Mouse (Mus musculus) telencephalon, adult 2 months (tissue): Measurements from ENCODE around the gene Tulp2.
A peak's percentile ranks its signal among the peaks of the same experiment; 100 is the strongest.
"Not testable (repeated sequence)": the region's sequence is repeated elsewhere in the genome, so short reads cannot be mapped to it uniquely, and the experiment has no call there.

Source experiments
- DNase-seq: peaks from one replicate; pipeline ENCODE4 v3.0.0-alpha.2; 2011; ENCODE audit warnings: low read depth, low spot score

Tulp2 gene

DNA sequence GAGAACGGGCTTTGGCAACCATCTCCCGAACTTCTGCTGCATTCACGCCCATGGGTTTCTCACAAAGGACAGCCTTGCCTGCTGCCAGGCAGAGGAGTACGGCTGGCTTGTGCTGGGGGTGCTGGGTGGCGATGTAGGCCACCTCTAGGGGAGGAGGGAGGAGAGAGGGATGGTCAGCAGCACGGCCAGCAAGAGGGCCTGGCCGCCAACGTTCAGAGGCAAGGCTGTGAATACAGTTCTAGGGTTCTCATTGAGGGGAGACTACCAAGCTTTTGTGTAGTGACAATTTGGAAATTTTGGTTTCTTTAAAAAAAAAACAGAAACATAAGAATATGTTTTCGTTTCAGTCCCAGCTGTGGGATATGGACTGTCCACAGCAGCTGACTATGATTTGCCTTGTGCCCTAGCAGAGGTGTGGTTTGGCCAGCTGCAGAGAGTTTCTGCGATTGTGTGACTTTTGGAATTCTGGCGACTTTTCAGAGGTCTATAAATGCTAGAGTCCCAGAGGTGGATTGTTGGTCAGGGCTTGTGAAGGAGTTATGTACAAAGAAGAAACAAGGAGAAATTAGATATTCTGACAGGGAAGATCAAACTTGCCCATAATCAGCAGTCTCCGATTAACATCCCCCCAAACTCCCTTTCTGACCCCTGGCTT is 5.2 kb downstream of the Tulp2 start, which contains the start of gene Gm45808:
Gene Gm45808 (minus strand): TSS at position 51 of the 655 bp plus-strand sequence.
- no peak for DNase-seq

DNA sequence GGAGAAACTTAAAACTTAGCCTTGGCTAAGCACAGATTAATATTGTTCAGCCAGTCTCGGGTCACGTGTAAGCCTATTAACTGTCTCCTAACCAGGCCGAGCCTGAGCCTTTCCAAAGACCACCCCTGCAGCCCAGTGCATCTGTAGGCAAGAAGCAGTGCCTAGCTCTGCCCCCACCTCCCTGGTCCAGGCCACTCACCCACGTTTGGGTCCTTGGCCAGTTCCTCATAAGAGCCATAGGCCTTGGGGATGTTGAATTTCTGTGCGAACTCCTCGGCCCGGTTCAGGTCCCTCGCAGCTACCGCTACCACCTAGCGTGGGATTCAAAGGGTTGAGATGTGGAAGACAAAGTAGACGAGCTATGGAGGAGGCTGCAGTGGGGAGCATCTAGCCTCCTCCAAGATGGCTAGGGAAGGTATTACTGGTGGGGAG is 6.2 kb downstream of the Tulp2 start:
- no peak for DNase-seq

DNA sequence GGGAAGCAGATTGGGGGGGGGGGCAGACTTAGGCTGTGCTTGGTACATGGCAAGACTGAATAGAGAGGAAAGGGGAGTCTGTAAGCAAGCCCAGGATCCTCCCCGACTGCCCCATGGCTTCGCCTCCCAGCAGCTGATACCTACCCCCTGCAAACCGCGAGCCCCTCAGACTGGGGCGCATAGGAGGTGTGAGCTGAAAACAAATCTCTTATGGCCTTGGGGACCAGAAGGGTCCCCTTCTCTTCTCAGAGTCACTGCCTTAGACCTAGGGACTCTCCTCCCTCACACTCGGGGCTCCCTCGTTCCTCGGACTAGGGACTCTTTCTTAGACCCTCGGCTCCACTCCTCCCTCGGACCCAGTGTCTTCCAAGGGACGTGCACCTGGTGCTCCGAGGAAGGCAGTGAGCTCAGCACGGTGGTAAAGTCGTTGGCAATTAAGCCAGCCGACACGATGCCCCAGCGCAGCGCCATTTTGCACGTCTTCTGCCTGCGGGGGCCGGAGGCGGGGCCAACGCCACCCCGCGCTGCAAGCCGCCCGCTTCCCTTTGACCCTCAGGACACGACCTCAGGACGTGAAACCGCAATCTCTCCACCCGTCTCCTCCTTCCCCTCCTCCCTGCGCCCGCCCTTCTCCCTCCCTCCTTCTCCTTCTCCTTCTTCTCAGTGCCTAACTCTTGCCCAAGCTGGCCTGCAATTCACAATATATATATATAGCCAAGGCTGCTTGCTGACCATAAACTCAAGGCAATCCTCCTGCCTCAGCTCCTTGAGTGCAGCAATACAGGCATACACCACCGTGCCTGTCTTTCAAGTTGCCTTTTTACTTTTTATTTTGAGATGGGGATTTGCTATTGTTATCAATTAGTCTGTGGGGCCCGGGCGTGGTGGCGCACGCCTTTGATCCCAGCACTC is 6.9 kb downstream of the Tulp2 start, which contains the start of gene Dhdh:
Gene Dhdh (minus strand): TSS at position 513 of the 912 bp plus-strand sequence.
- DNase-seq, result no peak

GRCm38 (mm10) chr7:45489578-45489977 is 7.9 kb downstream of the Tulp2 start:
- DNase-seq, result no peak

DNA sequence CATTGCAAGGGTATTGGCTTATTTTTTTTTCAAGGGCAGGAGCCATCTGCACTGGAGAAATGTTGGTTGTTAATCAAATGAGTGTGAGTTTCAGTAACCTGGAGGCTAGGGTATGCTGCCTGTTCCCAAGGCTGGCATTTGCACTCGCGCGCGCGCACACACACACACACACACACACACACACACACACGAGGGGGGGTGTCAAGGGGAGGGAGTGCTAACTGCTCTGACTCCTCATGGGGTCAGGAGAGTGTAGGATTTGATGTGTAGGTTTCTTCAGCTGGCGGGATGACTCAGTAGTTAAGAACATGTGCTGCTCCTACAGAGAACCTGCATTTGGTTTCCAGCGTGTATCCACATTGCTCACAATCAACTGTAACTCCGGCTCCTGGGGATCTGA is 9.1 kb downstream of the Tulp2 start:
- DNase-seq, result peak; percentile 58

DNA sequence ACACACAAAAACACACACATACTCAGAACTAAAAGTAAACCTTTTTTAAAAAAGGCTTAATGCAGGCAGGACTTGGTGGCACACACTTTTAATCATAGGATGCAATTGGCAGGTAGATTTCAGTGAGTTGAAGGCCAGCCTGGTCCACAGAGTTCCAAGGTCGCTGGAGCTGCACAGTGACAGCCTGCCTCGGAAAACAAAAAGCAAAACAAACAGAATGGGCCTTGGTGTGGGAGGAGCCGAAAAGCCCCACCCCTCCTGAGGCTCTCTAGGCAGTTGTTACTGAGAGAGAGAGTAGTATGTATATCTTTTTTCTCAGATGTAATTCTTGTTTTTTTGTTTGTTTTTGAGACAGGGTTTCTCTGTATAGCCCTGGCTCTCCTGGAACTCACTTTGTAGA is 9.6 kb downstream of the Tulp2 start:
- DNase-seq, result no peak

DNA sequence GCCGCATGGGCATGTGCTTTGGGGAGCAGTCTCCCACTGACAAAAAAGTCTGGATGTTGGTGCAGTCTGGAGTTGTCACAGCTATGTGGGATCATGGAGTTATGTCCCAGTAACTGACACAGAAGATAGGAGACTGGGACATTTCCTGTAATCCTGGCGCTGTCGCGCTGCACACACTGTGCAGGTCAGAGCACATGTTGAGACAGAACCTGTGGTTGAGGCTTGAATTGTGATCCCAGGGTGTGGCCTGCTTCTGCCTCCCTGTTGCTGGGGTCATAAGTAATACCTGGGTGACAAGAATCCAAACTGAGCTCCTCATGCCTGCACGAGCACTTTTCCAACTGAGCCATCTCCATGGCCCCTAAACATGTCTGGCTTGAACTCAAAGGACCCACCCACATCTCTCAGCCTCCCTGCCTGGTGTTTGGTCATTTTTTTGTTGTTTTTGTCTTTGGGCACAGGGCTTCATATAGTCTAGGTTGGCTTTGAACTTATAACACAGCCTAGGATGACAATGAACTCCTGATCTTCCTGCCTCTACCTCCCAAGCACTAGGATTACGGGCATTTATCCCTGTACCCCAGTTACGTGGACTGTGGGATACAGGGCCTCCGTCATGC is 10.7 kb downstream of the Tulp2 start:
- no peak for DNase-seq

GRCm38 (mm10) chr7:45492951-45493350 is 11.3 kb downstream of the Tulp2 start:
- DNase-seq, result no peak

- DNase-seq, result no peak
Observed at GRCm38 (mm10) chr7:45494548-45494947, 12.9 kb downstream of the Tulp2 start.

DNA sequence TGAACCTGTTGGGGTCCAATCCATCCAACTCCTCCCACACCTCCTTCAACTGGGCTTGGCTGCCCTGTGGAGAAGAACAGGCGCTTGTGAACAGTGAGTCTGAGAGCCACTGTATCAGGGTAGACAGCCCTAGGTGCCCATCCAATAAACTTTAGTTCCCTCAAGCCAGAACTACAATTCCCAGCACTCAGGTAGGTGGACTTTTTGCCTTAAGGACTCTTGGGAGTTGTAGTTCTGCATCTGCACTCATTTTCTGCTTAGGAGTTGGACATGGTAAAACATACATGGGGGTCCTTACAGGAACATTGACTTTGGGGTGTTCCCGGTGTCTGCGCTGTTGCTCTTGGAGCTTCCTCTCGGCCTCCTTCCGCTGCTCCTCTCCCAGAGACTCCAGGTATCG is 16.8 kb downstream of the Tulp2 start:
- DNase-seq, result no peak

DNA sequence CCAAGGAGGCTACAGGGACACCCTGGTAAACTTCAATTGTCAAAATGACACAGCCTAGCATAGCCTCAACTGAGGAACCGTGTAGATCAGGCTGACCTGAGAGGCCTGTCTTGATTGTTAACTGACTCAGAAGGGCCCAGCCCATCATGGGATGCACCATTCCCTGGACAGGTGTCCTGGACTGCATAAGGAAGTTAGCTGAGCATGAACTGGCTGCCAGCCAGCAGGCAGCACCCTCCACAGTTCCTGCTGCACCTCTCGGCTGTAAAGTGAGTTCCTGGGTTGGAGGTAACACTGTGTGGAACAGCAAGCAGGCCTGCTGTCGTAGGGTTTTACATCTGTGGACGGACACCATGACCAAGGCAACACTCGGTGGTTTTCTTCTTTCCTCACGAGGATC is 25.9 kb downstream of the Tulp2 start:
- DNase-seq, result no peak

GRCm38 (mm10) chr7:45508561-45508960 is 26.9 kb downstream of the Tulp2 start:
- DNase-seq, result no peak

DNA sequence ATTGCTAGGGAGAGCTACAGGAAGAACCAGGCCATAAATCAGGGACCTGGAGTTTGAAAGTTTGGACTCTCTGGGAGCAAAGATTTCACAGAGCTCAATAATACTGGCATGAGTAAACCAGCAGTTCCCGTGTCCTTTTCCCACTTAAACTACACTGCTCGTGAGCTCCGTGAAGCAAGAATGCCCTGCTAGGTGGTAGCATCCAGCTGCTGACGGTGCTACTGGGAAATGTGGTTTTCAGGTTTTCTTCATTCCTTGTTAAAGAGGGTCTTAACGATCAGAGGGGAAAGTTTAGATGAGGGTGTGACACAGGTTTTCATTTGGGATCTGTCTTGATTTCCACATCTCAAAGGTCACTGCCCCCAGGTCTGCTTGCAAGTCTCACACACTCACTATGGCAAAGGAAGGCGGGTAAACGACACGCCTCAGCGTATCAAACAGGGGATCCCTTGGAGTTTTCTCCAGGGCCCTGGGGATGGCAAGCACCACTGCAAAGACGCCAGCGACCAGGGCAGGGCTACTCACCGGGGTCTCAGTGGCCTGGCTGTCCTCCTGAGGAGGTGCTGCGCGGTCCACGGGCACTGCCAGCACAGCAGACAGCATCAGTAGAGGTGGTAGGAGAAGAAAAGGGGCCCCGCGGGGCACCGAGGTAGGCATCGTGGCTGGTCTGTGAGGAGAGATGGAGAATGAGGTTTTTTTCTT is 27.7 kb downstream of the Tulp2 start:
- no peak for DNase-seq

DNA sequence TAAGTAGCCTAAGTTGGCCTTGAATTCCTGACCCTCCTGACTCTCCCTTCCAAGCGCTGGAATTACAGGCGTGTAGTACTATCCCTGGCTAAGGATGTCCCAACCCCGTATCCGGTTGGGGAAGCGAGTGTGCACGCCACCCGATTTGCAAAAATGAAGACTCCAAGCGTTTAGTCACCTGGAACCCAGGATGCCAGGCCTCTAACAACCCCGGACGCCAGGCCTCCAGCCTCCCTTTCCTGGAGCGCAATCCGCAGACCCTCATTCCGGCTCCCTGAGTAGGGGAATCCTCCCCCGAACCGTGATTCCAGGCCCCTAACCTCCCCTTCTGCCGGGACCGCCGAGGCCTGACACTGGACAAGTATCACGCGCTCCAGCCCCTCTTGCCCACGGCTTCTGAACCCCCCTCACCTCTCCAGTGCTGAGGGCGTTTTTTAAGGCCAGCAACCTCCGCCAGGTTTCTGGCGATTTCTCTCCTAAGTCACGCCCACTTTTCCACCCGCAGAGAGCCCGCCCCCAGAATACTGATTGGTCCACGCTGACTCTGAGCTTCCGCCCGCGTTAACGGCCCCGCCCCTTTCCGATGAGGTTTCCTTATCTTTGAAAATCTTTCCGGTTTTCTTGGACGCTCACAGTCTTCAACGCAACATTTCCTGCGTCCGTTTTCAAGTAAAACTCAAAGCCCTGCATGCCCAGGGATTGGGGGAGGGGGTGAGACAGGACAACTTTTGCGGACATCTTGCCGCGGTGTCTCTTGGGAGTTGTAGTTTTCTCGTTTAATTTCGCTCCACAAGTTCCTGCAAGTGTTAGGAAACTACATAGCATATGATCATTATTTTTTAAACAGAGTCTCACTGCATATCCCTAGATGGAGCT is 28.5 kb downstream of the Tulp2 start, which contains the start of gene Nucb1:
Gene Nucb1 (minus strand): TSS at position 495 of the 876 bp plus-strand sequence.
- DNase-seq, result peak; percentile 88

DNA sequence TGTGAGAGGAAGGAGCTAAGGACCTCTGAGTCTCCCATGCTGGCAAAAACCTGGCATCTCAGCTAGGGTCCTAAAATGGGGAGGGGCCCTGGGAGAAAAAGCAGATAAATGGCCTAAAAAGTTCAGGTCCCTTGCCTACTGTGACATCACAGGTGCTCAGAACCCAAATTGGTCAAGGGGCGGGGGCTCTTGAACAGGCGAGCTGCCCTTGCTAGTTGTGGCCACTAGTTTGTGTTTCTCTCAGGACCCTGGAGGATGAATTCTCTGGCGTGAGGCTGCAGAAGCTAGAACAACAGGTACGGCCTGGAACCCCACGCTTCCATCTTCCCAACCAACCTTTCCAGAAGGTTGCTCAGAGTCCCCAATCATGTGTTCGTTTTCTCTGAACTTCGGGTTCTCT is 32.7 kb downstream of the Tulp2 start:
- DNase-seq, result no peak

- DNase-seq, result no peak
Observed at GRCm38 (mm10) chr7:45515436-45515835, 33.8 kb downstream of the Tulp2 start.

DNA sequence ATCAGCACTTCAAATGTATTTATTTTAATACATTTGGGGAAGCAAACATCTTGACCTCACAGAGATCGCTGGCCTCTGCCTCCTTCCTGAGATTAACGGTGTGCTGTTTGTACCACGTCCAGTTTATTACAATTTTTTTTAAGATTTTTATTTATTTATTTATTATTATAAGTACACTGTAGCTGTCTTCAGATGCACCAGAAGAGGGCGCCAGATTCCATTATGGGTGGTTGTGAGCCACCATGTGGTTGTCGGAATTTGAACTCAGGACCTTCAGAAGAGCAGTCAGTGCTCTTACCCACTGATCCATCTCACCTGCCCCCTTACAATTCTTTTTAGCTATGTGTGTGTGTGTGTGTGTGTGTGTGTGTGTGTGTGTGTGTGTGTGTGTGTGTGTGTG is 35.2 kb downstream of the Tulp2 start:
- DNase-seq, result not testable (repeated sequence)

DNA sequence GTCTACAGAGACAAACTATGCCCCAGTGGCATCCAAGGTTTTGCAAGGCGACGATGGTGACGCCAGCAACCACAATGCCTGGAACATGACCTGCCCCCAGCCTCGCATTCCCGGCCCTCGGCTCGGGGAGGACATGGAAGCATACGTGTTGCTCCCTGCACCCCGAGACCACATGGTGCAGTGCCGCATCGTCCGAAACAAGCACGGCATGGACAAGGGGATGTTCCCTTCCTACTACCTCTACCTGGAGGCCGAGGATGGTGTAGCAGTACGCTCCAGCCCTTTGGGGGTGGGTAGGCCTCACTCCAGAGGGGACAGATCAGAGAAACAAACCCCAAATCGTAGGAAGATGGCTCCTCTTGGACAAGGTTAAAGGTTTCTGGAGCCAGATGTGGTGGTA is 36.9 kb downstream of the Tulp2 start:
- no peak for DNase-seq

DNA sequence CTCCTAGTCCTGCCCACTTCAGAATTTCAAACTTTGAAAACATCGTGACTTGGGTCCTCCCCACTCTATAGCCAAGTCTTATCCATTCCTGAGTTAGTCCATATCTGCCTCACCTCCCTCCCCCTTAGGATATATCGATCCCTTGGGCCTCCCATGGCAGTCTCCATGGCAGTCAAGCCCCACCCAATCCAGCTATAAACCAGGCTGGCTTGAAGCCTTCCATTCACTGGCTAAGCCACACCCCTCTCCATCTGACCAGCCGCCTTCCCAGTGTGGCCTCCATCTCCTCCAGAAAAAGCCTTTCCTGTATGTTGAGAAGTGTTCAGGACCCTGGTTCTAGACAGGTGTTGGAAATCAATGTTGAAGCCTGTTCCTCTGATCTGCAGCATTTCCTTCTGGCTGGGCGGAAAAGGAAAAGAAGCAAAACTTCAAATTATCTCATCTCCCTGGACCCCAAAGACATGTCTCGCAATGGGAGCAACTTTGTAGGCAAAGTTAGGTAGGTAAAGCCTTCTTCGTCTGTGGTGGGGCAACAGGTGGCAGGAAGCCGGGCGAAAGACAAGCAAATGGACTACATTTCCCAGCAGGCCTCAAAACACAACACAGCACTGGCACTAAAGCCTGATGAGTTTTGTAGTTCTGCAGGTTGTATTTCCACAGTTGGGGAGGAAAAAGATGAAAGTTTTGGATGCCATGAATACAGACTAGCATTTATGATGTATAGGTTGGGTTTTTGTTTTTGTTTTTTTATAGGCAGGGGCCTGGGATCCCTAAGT is 37.9 kb downstream of the Tulp2 start:
- no peak for DNase-seq

DNA sequence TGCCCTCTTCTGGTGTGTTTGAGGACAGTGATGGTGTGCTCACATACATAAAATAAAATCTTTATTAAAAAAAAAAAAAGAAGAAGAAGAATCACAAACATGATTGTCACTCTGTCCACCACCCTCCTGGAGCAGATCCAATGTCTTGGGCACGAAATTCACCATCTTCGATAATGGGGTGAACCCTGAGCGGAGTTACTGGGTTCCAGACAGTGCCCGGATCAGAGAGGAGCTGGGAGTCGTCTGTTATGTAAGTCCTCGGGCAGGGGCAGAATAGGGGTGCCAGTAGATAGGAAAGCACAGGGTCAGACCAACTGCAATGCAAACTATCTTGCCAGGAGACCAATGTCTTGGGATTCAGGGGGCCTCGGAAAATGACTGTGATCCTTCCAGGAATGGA is 38.9 kb downstream of the Tulp2 start:
- no peak for DNase-seq
